Comparison of ENCODE assay signal across 26 mouse cellular contexts in the genomic region with DNA sequence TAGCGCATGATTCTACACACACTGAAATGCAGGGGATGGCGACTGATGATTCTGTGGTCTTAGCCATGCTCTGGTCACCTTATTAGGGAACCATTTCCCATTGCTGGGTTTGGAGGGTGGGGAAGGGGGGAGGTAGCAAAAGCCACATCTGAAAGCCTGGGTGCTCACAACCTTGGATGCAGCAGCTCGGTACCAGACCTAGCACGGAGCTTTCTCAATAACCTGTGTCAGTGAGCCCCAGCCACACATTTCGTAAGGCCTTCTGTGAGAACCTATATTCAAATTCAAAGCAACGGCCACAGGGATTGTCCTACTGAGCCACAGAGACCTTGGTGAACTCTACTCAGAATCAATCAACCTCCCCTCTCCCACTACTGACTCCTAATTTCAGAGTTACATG.
"Had no signal": no experiment of that assay in that cellular context is flagged by ENCODE, and none has a peak within 500 bp of the region (broad histone marks: within the 10 kb centered on the region; RNA-seq: fewer than 3 reads in every experiment).

No protein-coding gene starts in this region.

- H3K4me2 ChIP-seq: heart, embryonic 11.5 days; heart, embryonic 13.5 days; heart, embryonic 15.5 days; hindbrain, embryonic 13.5 days; hindbrain, embryonic 15.5 days; kidney, embryonic 15.5 days; limb, embryonic 12.5 days; liver, embryonic 13.5 days had no signal

- ATAC-seq: hindbrain, postnatal 0 days; intestine, embryonic 16.5 days had no signal

- H3K27ac ChIP-seq: gastrocnemius, adult 2 months; heart, adult 2 months; heart, embryonic 13.5 days; heart, embryonic 15.5 days; hindbrain, embryonic 13.5 days; hindbrain, embryonic 15.5 days; hindbrain, postnatal 0 days; kidney, embryonic 15.5 days; kidney, postnatal 0 days; limb, embryonic 12.5 days; liver, embryonic 13.5 days had no signal

- DNase-seq: gastrocnemius, adult 2 months; gastrocnemius, postnatal 10 days; gastrocnemius, postnatal 25 days; heart, adult 11 months; heart, adult 2 months; heart, postnatal 14 days; heart, postnatal 36 days; kidney, adult 11 months; kidney, adult 2 months; kidney, adult 9 months; kidney, postnatal 14 days; kidney, postnatal 36 days; layer of hippocampus, adult 9-11 months; layer of hippocampus, postnatal 36 days; left cerebral cortex, postnatal 4 days; liver, embryonic 13.5 days had no signal

- H3K9me3 ChIP-seq: heart, embryonic 13.5 days; heart, embryonic 15.5 days; hindbrain, embryonic 13.5 days; hindbrain, embryonic 15.5 days; kidney, embryonic 15.5 days; limb, embryonic 12.5 days; liver, embryonic 13.5 days had no signal

- H3K9ac ChIP-seq: heart, embryonic 13.5 days; heart, embryonic 15.5 days; hindbrain, embryonic 13.5 days; hindbrain, embryonic 15.5 days; kidney, embryonic 15.5 days; limb, embryonic 12.5 days; liver, embryonic 13.5 days had no signal

- H3K4me3 ChIP-seq: gastrocnemius, adult 2 months; heart, adult 2 months; heart, embryonic 13.5 days; heart, embryonic 15.5 days; hindbrain, embryonic 13.5 days; hindbrain, embryonic 15.5 days; kidney, embryonic 15.5 days; limb, embryonic 12.5 days; liver, embryonic 13.5 days had no signal

- H3K27me3 ChIP-seq: heart, embryonic 13.5 days; heart, embryonic 15.5 days; hindbrain, embryonic 13.5 days; hindbrain, embryonic 15.5 days; kidney, embryonic 15.5 days; limb, embryonic 12.5 days; liver, embryonic 13.5 days had no signal

- H3K4me1 ChIP-seq: heart, embryonic 15.5 days; hindbrain, embryonic 15.5 days; liver, embryonic 13.5 days had no signal

- H3K36me3 ChIP-seq: heart, embryonic 13.5 days; heart, embryonic 15.5 days; hindbrain, embryonic 13.5 days; hindbrain, embryonic 15.5 days; kidney, embryonic 15.5 days; limb, embryonic 12.5 days; liver, embryonic 13.5 days had no signal
